Comparison of ENCODE assay signal across 18 mouse cellular contexts in the genomic region with DNA sequence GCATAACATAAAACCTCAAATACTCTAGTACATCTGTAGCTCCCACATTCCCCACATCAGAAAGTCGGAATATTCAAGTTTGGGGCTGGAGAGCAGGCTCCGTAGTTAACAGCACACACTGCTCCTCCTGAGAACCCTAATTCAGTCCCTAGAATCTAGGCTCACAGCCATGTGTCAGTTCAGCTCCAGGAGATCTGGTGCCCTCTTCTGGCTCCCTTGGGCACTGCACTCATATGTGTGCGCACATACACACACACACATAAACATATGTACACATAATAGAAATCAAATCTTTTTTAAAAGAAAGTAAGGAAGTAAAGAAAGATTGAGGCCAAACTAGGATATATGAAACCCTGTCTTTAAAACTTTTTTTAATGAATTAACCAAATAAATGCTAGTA. TPM values are rescaled to one million over a fixed set of nuclear protein-coding genes. Genes with fewer than 3 reads are reported as not detected.
A peak's percentile ranks its signal among the peaks of the same experiment; 100 is the strongest.
DNase-seq lines count a peak whose midpoint lies in the region; ATAC-seq and TF ChIP-seq lines count a peak whose summit lies in the region.
"Had no signal": no experiment of that assay in that cellular context is flagged by ENCODE, and none has a peak within 500 bp of the region (broad histone marks: within the 10 kb centered on the region; RNA-seq: fewer than 3 reads in every experiment).

No protein-coding gene starts in this region.

- 98% methylated on average over 3 of the region's 3 CpGs for WGBS in kidney, adult 2 months
- WGBS in midbrain, postnatal 0 days: 98% methylated on average over 3 of the region's 3 CpGs
- 99% methylated on average over 3 of the region's 3 CpGs for WGBS in midbrain, embryonic 10.5 days

- no peak overlapping the region for H3K4me2 ChIP-seq in midbrain, postnatal 0 days (ENCODE audit: low read depth, low read length, poor library complexity, severe bottlenecking)
- H3K4me2 ChIP-seq: embryonic facial prominence, embryonic 12.5 days; heart, embryonic 15.5 days; hindbrain, embryonic 15.5 days; limb, embryonic 13.5 days had no signal

- no peaks in the 10 kb centered on the region for H3K9me3 ChIP-seq in midbrain, postnatal 0 days (ENCODE audit: low read length)
- H3K9me3 ChIP-seq in midbrain, embryonic 10.5 days (replicated peaks): peaks cover 15% of the 10 kb centered on the region
- H3K9me3 ChIP-seq: embryonic facial prominence, embryonic 12.5 days; heart, embryonic 15.5 days; hindbrain, embryonic 15.5 days had no signal

- H3K27me3 ChIP-seq in kidney, adult 2 months (replicated peaks; ENCODE audit: control insufficient read depth, insufficient read depth, low read length): no peaks in the 10 kb centered on the region
- H3K27me3 ChIP-seq in midbrain, postnatal 0 days (ENCODE audit: insufficient read depth, low read length): no peaks in the 10 kb centered on the region
- 0 out of 2 replicates have a peak, but pooled peaks cover 1% of the 10 kb centered on the region for H3K27me3 ChIP-seq in midbrain, embryonic 10.5 days (ENCODE audit: low read depth, poor library complexity, severe bottlenecking)
- H3K27me3 ChIP-seq: heart, embryonic 15.5 days; hindbrain, embryonic 15.5 days; limb, embryonic 13.5 days had no signal

- no peak for TF ChIP-seq POLR2A in kidney, adult 2 months (IDR thresholded peaks at IDR 0.05; ENCODE audit: low read depth, low read length)

- H3K4me3 ChIP-seq in kidney, adult 2 months (ENCODE audit: insufficient read depth, low read depth, low read length): no peak overlapping the region
- no peak overlapping the region for H3K4me3 ChIP-seq in midbrain, postnatal 0 days (ENCODE audit: low read depth, low read length)
- no peak overlapping the region for H3K4me3 ChIP-seq in midbrain, embryonic 10.5 days
- H3K4me3 ChIP-seq: embryonic facial prominence, embryonic 12.5 days; heart, embryonic 15.5 days; hindbrain, embryonic 15.5 days; limb, embryonic 13.5 days had no signal

- ATAC-seq in midbrain, postnatal 0 days (ENCODE audit: low FRiP score): no peak
- ATAC-seq: forebrain, embryonic 14.5 days had no signal

- DNase-seq in kidney, adult 2 months: no peak
- no peak for DNase-seq in kidney, adult 9 months
- no peak for DNase-seq in midbrain, postnatal 0 days (ENCODE audit: low spot score)
- no peak for DNase-seq in midbrain, embryonic 10.5 days (ENCODE audit: low spot score)
- peak; percentile 48 for DNase-seq in NIH3T3 (ENCODE audit: low read depth)
- peak; percentile 60 for DNase-seq in naive thymus-derived CD4-positive, alpha-beta T cell, adult 2 months (ENCODE audit: low read depth)
- DNase-seq in gastrocnemius, postnatal 4 days (ENCODE audit: low spot score in 2 of 2): no peak
- no peak for DNase-seq in right cerebral cortex, adult 2 months (ENCODE audit: low spot score in 2 of 2)
- DNase-seq: adrenal gland, adult 2 months; gastrocnemius, postnatal 10 days; kidney, postnatal 14 days had no signal

- no peak overlapping the region for H3K9ac ChIP-seq in midbrain, postnatal 0 days (replicated peaks; ENCODE audit: low read length, poor library complexity, severe bottlenecking)
- H3K9ac ChIP-seq: embryonic facial prominence, embryonic 12.5 days; heart, embryonic 15.5 days; hindbrain, embryonic 15.5 days; limb, embryonic 13.5 days had no signal

- 0 out of 2 replicates have a peak, but pooled peaks have one; percentile 24 for TF ChIP-seq CTCF in kidney, adult 2 months (conservative IDR thresholded peaks at IDR 0.05; ENCODE audit: insufficient read depth, insufficient read length, low read depth, low read length)
- peak; percentile 43 for TF ChIP-seq CTCF in midbrain, postnatal 0 days (IDR thresholded peaks at IDR 0.05)

- H3K36me3 ChIP-seq in kidney, adult 2 months (ENCODE audit: control insufficient read depth, insufficient read depth, low read length): no peaks in the 10 kb centered on the region
- H3K36me3 ChIP-seq in midbrain, postnatal 0 days (ENCODE audit: insufficient read depth, low read length): no peaks in the 10 kb centered on the region
- no peaks in the 10 kb centered on the region for H3K36me3 ChIP-seq in midbrain, embryonic 10.5 days
- H3K36me3 ChIP-seq: embryonic facial prominence, embryonic 12.5 days; G1E; heart, embryonic 15.5 days; hindbrain, embryonic 15.5 days; limb, embryonic 13.5 days had no signal

- H3K4me1 ChIP-seq in kidney, adult 2 months (ENCODE audit: control insufficient read depth, insufficient read depth, low read length): no peaks in the 10 kb centered on the region
- H3K4me1 ChIP-seq in midbrain, postnatal 0 days (ENCODE audit: insufficient read depth, low read length): no peaks in the 10 kb centered on the region
- H3K4me1 ChIP-seq in midbrain, embryonic 10.5 days: no peaks in the 10 kb centered on the region
- H3K4me1 ChIP-seq: embryonic facial prominence, embryonic 12.5 days; hindbrain, embryonic 15.5 days; limb, embryonic 13.5 days had no signal

- no peak overlapping the region for H3K27ac ChIP-seq in kidney, adult 2 months (ENCODE audit: insufficient read depth, low read depth, low read length)
- no peak overlapping the region for H3K27ac ChIP-seq in midbrain, postnatal 0 days (ENCODE audit: low read depth, low read length)
- H3K27ac ChIP-seq in midbrain, embryonic 10.5 days (replicated peaks): no peak overlapping the region
- H3K27ac ChIP-seq: embryonic facial prominence, embryonic 12.5 days; heart, embryonic 15.5 days; hindbrain, embryonic 15.5 days; limb, embryonic 13.5 days; macrophage had no signal

RNA-seq across cellular contexts. Expression of gene Atp23, which starts 19.1 kb away (rescaled TPM):
- polyA plus RNA-seq in kidney, adult 2 months (2012; rRNA removed): 11.2 and 14.2 TPM in 2 replicates
- total RNA-seq in midbrain, postnatal 0 days (2014; rRNA removed): 13.2 and 17.4 TPM in 2 replicates
- 18.4 and 19.1 TPM in 2 replicates for polyA plus RNA-seq in midbrain, postnatal 0 days (2015; fragmentation: Nextera tagmentation; extraction: Ambion mirVana)
- 16.9 and 17.7 TPM in 2 replicates for polyA plus RNA-seq in midbrain, embryonic 10.5 days (2016; fragmentation: Nextera tagmentation; extraction: Ambion mirVana)
- total RNA-seq in gastrocnemius, postnatal 4 days (2021): 1 to 10 TPM; 4.3 to 5.4 TPM

RNA-seq across cellular contexts. Expression of gene Ctdsp2, which starts 58.3 kb away (rescaled TPM):
- polyA plus RNA-seq in kidney, adult 2 months (2012; rRNA removed): 118 and 126 TPM in 2 replicates
- 50.1 and 54.6 TPM in 2 replicates for total RNA-seq in midbrain, postnatal 0 days (2014; rRNA removed)
- 10.2 and 11.2 TPM in 2 replicates for polyA plus RNA-seq in midbrain, postnatal 0 days (2015; fragmentation: Nextera tagmentation; extraction: Ambion mirVana)
- 36.8 and 39.3 TPM in 2 replicates for polyA plus RNA-seq in midbrain, embryonic 10.5 days (2016; fragmentation: Nextera tagmentation; extraction: Ambion mirVana)
- total RNA-seq in gastrocnemius, postnatal 4 days (2021): 100 to 1,000 TPM; 194 to 205 TPM

Comparison
In these comparisons a context has a peak if more than half of its experiments do, and no peak if none do; other contexts are left out.
1. DNase-seq: peak in NIH3T3 (single experiment) and naive thymus-derived CD4-positive, alpha-beta T cell, adult 2 months (single experiment); none in kidney, adult 2 months (single experiment), kidney, adult 9 months (single experiment), midbrain, postnatal 0 days (single experiment), midbrain, embryonic 10.5 days (single experiment), gastrocnemius, postnatal 4 days (0 of 2) and right cerebral cortex, adult 2 months (0 of 2).